Mouse (Mus musculus) MEL-GATA-1-ER (cell line): ENCODE data around the gene Muc13.
A peak's percentile ranks its signal among the peaks of the same experiment; 100 is the strongest.

Experiments
- DNase-seq: peaks from one replicate; pipeline ENCODE4 v3.0.0-alpha.2; 2012; ENCODE audit warnings: low read depth; ENCODE audit errors: extremely low read depth

The Muc13 gene

DNA sequence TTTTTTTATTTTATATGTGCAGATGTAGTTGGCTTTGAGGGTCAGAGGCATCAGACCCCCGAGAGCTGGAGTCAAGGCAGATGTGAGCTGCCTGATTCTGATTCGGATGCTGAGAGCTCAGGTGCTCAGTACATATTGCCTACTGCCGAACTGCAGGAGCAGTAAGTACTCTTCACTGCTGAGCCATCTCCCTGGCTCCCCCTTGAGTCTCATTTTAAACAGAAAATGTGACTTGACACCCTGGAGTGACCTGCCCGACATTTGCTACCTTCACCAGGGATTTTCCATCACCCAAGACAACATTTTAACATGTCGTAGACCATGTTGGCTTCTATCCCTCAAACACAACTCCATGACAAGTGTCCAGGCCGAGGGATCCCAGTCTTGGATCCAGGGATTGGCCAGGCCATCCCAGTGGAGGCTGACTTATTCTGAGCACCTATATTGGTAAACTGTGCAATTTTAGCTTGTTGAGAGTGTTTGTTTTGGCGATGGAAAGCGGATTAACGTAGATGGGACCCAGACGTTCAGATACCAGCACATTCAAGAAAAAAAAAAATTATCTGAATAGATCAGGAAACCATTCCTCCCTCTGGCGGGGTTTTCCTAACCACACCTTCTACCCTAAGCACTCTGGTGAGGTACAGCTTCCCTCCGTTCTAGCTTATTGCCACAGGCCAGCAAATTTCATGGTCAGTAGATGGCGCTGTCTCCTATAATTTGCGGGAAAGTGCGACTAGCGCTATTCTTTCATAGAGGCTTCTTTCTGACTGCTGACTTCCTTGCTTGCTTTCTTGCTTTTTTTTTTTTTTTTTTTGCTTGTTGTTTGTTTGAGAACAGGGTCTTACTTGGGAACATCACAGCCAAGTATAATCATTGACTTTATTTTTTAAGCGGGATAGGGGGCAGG is 26.7 kb downstream of the Muc13 start:
- peak; percentile 60 for DNase-seq

DNA sequence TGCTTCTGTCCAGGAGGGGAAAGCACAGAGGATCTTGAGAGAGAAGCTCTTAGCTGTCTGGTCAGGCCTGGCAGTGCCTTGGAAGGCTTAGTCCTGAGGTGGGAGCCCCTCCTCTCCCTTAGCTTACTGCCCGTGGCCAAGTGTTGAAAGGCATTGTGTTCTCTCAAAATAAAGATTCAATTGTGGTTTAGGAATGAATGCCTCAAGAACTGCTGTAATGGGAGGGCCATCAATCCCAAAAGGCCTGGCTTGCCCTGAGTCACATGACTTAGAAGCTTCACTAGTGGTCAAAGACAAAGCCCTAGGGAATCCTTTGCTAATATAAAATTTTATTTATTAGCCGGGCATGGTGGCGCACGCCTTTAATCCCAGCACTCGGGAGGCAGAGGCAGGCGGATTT is 30.8 kb downstream of the Muc13 start:
- DNase-seq = no peak

DNA sequence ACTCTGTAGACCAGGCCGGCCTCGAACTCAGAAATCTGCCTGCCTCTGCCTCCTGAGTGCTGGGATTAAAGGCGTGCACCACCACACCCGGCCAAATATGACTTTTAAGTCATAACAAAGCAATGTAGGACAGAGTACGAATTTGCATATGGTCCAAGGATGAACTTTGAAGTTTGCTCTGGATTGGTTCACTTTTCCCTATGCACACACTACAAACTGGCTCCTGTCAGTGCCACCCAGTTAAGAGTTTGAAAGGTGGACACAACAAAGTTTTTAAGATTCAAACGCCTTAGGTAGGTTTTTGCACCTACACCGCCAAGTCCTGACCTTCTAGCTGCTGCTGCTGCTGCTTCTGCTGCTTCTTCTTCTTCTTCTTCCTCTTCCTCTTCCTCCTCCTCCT is 34.7 kb downstream of the Muc13 start:
- DNase-seq = no peak

DNA sequence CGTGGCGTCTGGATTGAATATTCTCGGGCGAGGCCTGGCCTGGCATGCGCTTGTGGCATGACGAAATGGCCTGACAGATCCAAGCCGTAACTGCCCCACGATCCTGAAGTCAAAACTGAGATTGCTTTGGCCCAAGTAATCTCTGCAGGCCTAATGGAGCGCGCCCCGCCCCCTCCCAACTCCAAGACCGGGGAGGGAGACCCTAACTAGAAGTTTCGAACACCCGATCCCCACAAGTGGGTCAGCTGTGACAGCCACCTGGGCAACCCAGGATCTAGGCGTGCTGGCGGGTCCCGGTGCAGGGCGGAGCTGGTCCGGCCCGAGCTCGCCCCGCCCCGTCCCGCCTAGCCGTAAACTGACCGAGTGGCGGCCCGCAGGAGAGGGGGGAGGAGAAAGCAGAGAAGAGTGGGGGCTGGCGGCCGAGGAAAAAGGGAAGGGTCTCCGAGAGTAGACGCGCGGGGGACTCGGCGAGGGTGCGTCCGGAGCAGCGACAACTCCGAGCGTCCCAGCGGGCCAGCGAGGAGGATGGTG is 35.5 kb downstream of the Muc13 start, which contains the start of gene Itgb5:
Gene Itgb5 (plus strand): TSS at position 365 of the 531 bp plus-strand sequence.
- no peak for DNase-seq

DNA sequence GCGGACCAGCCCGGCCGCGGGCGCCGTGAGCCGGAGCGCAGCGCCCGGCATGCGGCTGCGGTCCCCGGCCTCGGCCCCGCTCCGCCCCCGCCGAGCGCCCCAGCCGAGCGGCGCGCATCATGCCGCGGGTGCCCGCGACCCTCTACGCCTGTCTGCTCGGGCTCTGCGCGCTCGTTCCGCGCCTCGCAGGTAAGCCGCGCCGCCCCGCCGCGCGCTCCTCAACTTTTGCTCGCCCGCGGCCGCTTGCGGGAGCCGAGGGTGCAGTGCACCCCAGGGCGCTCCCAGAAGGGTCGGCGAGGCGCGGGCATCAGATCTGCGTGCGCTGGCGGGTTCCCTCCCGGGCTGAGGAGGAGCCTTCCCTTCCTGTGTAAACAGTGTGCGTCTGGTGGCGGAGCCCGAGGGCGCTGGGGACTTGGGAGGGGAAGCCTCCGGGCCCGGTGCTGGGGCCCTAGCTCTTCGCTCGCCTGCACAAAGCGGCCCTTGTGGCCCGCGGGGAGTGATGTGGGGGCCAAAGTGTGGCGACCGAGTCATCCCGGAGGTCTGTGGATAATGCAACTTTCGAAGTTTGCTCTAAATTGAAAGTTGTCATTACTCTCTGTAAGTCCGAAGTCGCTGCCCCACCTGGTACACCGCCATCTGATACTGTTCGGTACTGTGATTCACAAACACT is 36.1 kb downstream of the Muc13 start:
- DNase-seq = no peak

DNA sequence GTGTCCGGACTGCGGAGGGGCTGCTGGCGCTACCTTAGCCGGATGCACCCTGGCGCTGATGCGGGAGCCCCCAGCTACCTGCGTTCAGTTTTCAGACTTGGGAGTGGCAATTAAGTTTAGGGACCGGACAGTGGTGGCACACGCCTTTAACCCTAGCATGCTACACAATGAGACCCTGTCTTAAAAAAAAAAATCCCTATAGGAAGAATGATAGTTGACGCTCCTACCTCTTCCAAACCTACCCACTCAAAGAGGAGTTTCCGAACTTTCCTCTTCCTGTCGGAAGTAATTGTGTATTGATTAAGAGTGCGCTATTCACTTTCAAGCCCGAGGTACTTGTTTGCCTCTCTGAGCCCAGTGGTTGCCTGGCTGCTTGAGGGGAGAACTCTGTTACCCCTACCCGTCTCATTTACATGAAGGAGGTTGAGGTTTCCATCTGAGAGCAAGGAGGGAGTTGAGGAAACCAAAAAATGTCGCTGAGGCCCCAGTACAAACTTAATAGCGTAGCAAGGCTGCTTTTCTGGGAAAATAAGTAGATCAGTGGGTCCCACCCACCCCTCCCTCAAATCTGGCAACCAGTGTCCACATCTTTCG is 36.8 kb downstream of the Muc13 start:
- no peak for DNase-seq

DNA sequence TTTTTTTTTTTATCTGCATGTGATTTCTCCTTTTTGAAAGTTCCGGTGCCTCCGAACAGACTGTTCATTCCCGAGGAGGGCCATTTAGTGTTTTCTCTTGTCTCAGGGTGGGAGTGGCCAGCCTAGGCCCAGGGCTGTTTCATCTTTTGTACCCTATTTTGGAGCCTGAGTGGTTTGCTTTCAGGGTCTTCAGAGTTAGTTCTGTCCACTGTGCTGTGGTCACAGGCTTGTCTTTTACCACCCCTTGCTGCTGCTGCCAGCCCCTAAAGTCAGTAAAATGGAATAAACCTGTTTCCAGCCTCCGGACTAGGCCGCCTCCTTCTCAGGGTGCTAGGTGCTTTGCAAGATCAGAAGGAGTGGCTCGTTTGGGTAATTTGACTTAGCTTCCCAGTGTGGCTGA is 38.2 kb downstream of the Muc13 start:
- no peak for DNase-seq

DNA sequence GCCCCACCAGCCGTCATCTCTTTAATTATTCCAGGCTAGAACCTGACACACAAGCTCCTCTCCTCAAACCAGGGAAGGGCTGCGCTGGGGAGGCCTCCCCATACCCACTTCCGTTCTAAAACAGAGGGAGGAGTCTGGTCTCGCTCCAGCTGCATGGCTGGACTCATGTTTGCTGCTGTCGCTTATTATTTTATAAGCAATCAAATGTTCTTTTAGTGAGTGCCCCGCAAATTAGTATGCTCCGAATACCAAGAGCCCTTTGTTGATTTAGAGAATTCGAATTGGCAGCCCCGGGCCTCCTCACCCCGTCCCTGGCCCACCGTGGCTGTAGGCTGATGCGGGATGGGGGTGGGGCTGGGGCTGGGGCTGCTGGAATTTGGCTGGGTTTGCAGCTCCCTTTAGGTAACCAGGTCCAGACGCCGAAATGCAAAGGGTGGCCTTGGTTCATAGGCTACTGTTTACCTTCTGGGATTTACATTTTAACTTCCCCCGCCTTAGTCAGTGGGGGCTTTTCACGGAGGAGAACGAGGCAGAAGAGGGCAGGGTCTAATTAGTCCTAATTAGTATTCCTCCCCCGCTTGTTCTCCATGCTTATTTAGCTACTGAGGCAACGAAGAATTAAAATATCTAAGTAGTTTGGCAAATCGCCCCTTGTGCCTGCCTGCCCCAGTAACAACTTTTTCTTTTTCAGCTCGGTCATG is 39.0 kb downstream of the Muc13 start:
- no peak for DNase-seq

DNA sequence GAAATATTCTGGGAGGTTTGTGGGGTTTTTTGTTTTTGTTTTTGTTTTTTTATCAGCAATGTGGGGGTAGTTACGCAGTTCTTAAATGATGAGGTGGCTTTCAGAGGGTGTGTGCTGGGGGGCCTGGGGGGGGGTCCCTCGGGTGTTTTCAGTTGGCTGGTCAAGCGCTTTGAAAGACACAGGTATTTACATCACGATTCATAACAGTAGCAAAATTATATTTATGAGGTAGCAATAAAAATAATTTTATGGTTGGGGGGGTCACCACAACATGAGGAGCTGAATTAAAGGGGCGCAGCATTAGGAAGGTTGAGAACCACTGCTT is 39.6 kb downstream of the Muc13 start:
- no peak for DNase-seq

DNA sequence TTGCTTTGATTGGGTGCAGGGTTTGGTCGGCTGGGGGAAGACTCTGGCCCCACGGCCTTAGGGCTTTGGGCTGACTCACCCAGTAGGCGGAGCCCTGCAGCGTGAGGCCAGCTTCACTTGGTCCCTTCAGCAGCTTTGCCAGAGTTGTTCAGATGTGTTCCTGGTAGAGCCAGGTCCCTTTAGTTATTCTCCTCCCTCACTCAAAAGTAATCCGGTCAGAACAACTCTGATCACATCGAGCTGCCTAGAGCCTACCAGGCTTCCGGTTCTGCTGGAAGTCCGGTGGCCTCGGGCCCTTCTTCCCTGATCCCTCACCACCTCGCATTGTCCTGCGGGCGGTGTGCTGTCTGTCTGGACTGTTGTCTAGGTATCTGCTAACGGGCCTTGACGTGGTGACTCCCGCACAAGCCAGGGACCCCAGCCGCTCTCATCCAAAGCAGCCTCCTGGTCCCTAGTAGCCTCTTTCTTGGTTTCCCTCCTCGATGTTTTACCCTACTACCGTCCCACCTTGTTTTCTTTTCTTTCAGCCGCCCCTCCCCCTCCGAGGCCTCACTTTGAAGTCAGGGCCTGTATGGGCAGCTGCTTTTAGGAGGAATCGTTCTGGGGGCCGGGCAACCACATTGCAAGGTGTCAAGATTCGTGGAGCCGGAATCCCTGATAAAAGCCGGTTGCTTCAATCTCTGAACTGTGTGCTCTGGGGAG is 40.1 kb downstream of the Muc13 start:
- DNase-seq = no peak

DNA sequence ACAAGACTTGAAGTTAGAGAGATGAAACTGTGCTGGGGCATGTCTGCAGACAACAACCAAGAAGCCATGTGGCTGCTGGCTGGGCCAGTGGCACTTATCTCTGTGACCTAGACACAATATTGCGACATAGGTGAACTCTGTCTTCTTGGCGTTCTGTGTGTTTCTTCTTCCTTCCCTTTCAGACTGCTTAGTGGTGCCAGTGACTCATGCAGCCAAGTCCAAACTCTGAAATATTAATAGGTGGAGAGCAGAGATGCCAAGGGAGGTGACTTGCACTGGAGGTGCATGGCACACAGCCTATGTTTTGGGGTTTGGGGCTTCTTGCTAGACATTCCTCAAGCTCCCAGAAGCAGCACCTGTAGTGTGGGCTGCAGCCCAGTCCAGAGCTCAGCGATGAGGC is 42.8 kb downstream of the Muc13 start:
- DNase-seq = no peak

DNA sequence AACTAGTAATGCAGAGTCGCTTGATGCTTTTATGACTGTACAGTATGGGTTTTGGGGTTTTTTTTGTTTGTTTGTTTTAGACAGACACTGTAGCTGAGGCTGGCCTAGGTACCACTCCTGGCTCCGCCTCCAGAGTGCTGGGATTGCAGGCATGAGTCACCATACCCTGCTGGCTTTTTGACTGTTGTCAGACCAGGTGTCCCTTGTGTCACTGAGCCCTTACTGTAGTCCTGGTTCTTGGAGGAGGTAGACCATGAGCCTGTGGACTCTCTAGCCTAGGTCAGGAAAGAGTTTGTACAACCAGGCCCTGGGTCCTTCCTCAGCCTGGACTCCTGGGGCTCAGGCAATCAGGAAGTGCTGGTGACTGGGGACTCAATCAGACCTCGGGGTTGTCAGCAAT is 43.4 kb downstream of the Muc13 start:
- DNase-seq = no peak

DNA sequence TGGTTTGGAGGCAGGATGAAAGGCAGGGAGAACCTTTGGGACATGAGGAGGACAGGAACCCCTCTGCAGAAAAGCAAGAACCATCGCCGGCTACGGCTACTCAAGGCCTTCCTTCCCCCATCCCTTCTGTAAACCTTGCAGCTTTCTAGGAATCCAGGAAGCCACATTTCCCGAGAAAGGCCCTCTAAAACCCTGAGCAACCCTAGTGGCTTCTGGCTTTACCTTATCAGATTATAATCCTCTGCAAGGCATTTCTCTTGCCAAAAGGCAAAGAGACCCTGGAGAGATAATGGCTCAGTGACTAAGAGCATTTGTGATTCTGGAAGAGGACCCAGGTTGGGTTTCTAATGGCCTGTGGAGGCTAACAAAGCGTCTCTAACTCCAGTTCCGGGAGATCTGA is 46.8 kb downstream of the Muc13 start:
- no peak for DNase-seq

DNA sequence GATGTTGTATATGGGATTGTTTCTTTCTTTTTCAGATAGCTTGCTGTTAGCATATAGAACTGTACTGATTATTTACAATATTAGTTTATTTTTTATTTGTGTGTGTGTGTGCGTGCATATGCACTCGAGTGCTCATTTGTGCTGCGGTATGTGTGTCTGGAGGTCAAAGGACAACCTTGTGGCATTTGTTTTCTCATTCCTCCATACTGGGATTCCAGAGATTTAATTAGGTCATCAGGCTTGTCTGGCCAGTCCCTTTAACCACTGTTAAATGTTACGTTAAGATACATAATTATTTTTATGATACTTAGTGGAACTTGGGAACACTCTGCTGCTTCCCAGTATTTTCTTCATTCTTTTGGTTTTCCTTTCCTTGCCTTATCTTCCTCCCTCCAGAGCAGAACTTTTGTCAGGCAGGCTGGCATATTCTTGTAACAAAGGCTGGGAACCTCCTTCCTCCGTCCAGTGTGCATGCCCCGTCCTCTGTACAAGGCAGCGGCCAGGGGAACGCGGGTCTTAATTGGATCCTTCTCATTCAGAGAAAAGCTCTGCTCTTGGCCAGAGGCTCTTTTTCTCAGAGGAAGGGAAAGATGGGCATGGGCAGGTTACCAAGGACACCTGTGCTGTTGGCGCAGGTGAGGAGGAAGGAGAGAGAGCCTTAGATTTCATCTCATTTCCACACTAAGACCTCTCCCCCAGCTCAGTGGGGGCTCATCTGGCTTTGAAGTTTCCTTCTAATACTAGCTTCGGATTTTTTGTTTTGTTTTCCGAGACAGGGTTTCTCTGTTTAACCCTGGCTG is 48.4 kb downstream of the Muc13 start:
- DNase-seq = no peak

DNA sequence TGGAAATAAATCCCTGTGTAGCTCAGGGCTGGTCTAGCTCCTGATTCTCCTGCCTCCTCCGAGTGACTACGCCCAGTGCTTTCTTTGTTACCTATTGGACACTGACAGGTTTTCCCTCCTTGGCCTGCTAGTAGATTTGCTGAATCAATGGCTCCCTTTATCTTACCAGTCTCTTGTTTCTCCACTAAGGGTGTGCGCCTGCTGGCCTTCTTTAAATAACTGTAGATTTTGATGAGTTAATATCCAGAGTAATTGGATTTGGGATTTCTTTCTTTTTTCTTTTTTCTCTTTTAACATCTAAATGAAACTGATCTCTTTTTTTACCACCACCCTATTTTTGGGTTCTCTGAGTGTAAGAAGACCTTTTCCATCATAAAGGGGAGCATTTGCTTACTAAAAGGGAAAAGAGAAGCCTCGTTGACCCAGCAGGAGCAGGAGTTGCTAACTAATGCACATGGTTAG is 50.3 kb downstream of the Muc13 start:
- no peak for DNase-seq

DNA sequence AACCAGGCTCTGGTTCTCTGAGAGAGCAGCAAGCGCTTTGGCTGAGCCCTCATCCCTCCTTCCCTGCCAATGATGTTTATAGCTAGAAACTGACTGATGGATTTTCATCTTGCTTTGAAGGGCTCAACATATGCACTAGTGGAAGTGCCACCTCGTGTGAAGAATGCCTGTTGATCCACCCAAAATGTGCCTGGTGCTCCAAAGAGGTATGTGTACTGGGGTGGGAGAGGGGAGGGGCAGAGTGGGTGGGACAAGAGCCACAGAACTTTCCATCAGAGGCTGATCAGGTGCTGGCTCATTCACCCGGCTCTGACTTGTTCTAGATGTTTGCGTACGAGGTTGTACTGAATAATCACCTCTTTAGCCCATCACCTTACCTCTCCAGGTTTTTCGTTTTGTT is 51.0 kb downstream of the Muc13 start:
- DNase-seq = no peak

DNA sequence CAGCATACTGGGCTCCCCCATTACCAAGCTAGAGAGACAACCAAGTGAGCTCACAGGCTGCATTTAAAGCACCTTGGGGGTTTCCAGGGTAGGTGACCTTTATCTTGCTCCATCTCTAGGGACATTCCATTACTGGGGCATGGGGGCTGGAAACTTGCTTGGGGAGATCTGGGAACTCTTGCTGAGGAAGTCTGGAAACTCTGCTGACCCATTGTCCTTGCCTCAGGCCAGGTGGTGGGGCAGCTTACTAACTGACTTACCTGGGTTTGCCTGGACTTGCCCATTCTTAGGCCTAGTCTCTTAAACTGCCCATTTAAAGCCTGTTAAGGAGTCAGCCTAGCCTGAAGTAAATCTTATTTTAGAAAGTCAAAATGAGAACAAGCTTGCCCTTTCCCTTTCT is 59.4 kb downstream of the Muc13 start:
- DNase-seq = no peak

DNA sequence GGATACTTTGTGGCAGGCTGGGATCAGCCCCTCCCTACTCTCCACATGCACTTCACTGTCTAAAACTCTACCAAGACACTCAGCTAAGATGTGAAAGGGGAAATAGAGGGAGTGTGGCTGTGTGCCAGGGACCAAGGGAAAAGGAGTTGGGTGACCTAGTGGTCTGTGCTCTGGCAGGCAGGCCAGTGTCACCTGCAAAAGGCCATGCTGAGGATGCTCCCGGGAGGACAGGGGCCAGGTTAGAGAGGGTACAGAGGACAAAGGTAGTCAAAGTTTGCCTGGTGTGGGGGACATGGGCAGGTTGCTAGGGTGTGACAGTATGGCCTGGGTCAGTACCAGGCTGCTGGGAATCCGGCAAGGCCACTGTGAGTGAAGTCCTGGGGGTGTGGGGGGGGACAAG is 64.9 kb downstream of the Muc13 start:
- DNase-seq = peak; percentile 46

DNA sequence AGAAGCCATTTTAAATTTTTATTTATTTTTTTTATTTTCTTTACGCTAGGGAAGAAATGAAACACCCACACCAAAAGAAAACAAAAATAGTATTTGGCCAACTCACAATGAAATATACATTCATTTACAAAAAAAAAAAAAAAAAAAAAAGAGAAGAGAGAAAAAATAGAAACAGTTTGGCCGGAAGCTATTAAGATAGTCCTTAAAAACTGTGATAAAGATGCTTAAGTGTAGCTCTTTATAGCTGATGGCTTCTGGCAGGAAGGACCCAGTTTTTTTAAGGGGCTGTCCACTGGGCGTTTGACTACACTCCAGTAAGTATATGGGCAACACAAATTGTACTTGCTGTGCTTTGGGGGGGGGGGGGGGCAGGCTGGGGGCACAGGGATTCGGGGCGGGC is 65.5 kb downstream of the Muc13 start:
- DNase-seq = no peak
